Mouse (Mus musculus) MEL (cell line): ENCODE data around the gene Kcnk7. TPM values are rescaled to one million over a fixed set of nuclear protein-coding genes. Genes with fewer than 3 reads are reported as not detected.
A peak's percentile ranks its signal among the peaks of the same experiment; 100 is the strongest.

Experiments used
- DNase-seq: peaks from one replicate; pipeline ENCODE4 v3.0.0; 2011; ENCODE audit warnings: low read depth, low spot score
- H3K27ac ChIP-seq: 2 replicates; pipeline ENCODE4 v1.5.1; 2012; ENCODE audit warnings: low read depth, mild to moderate bottlenecking, control low read depth, low read length, moderate library complexity; ENCODE audit not compliant: control insufficient read depth
- H3K27me3 ChIP-seq, 2 experiments: fragments of 150-350 bp in 1 of 2; sonication (generic) in 1 of 2; 2 replicates each; pipeline ENCODE4 v1.6.1; 2012; ENCODE audit warnings: low read length in 2 of 2, mild to moderate bottlenecking in 2 of 2, improper control_type of control experiment in 1 of 2, moderate library complexity in 1 of 2; ENCODE audit not compliant: insufficient read depth in 2 of 2, control insufficient read depth in 1 of 2
- H3K36me3 ChIP-seq, 2 experiments: 2 replicates each; pipeline ENCODE4 v1.6.1; 2012 to 2014; ENCODE audit warnings: low read length in 2 of 2, improper control_type of control experiment in 1 of 2, inconsistent platforms in 1 of 2, mild to moderate bottlenecking in 1 of 2; ENCODE audit not compliant: insufficient read depth in 2 of 2, control insufficient read depth in 1 of 2
- H3K4me1 ChIP-seq, 2 experiments: fragments of 150-350 bp in 1 of 2; sonication (generic) in 1 of 2; 2 replicates each; pipeline ENCODE4 v1.6.1; 2012; ENCODE audit warnings: low read length in 2 of 2, improper control_type of control experiment in 1 of 2, mild to moderate bottlenecking in 1 of 2; ENCODE audit not compliant: insufficient read depth in 2 of 2, control insufficient read depth in 1 of 2
- H3K4me3 ChIP-seq, 2 experiments: fragments of 150-350 bp in 1 of 2; sonication (generic) in 1 of 2; 2 replicates each; pipeline ENCODE4 v1.5.1; 2012; ENCODE audit warnings: low read depth in 2 of 2, low read length in 2 of 2, mild to moderate bottlenecking in 2 of 2, moderate library complexity in 2 of 2, control low read depth in 1 of 2, improper control_type of control experiment in 1 of 2; ENCODE audit not compliant: control insufficient read depth in 1 of 2, insufficient read depth in 1 of 2
- H3K79me2 ChIP-seq: 2 replicates; pipeline ENCODE4 v1.6.1; 2012; ENCODE audit warnings: mild to moderate bottlenecking, low read length, moderate library complexity; ENCODE audit not compliant: control insufficient read depth, poor library complexity, insufficient read depth
- H3K9ac ChIP-seq: 2 replicates; pipeline ENCODE4 v1.6.1; 2012; ENCODE audit warnings: low read depth, mild to moderate bottlenecking, control low read depth, low read length, moderate library complexity; ENCODE audit not compliant: control insufficient read depth, poor library complexity, severe bottlenecking
- H3K9me3 ChIP-seq: fragments of 150-350 bp; sonication (generic); replicated peaks from 2 replicates; pipeline ENCODE4 v1.6.1; 2012; ENCODE audit warnings: mild to moderate bottlenecking, low read length, improper control_type of control experiment, moderate library complexity; ENCODE audit not compliant: insufficient read depth
- BHLHE40 ChIP-seq: IDR thresholded peaks from 2 replicates; pipeline ENCODE4 v1.6.1; 2012; ENCODE audit warnings: low read depth, mild to moderate bottlenecking, inconsistent platforms, low read length, improper control_type of control experiment, borderline replicate concordance
- CHD1 ChIP-seq: IDR thresholded peaks from 2 replicates; pipeline ENCODE4 v1.6.1; 2012; ENCODE audit warnings: low read depth, mild to moderate bottlenecking, inconsistent platforms, low read length, improper control_type of control experiment
- CHD2 ChIP-seq: IDR thresholded peaks from 2 replicates; pipeline ENCODE4 v1.6.1; 2011; ENCODE audit warnings: low read length, improper control_type of control experiment
- CTCF ChIP-seq, 3 experiments: IDR thresholded peaks in 2 of 3; conservative IDR thresholded peaks in 1 of 3; 2 replicates each; pipeline ENCODE4 v1.5.1; 2011 to 2012; ENCODE audit warnings: low read length in 3 of 3, low read depth in 2 of 3, mild to moderate bottlenecking in 2 of 3, improper control_type of control experiment in 1 of 3, inconsistent platforms in 1 of 3, mixed read lengths in 1 of 3, moderate library complexity in 1 of 3; ENCODE audit not compliant: control insufficient read depth in 1 of 3, insufficient read depth in 1 of 3, poor library complexity in 1 of 3, severe bottlenecking in 1 of 3
- E2F4 ChIP-seq: IDR thresholded peaks from 2 replicates; pipeline ENCODE4 v1.6.1; 2011; ENCODE audit warnings: low read depth, low read length, improper control_type of control experiment, borderline replicate concordance
- ELF1 ChIP-seq: IDR thresholded peaks from 2 replicates; pipeline ENCODE4 v1.6.1; 2014; ENCODE audit warnings: low read depth, mild to moderate bottlenecking, inconsistent platforms, low read length, improper control_type of control experiment, moderate library complexity
- EP300 ChIP-seq, 2 experiments: IDR thresholded peaks; 2 replicates each; pipeline ENCODE4 v1.6.1; 2011; ENCODE audit warnings: improper control_type of control experiment in 2 of 2, low read length in 2 of 2, low read depth in 1 of 2, mild to moderate bottlenecking in 1 of 2
- ETS1 ChIP-seq: IDR thresholded peaks from 2 replicates; pipeline ENCODE4 v1.6.1; 2012; ENCODE audit warnings: low read depth, mild to moderate bottlenecking, inconsistent platforms, low read length, improper control_type of control experiment, moderate library complexity
- GABPA ChIP-seq: IDR thresholded peaks from 2 replicates; pipeline ENCODE4 v1.6.1; 2012; ENCODE audit warnings: low read depth, mild to moderate bottlenecking, inconsistent platforms, low read length, improper control_type of control experiment, moderate library complexity
- GATA1 ChIP-seq: IDR thresholded peaks from 2 replicates; pipeline ENCODE4 v1.6.1; 2011; ENCODE audit warnings: low read depth, low read length, improper control_type of control experiment
- HCFC1 ChIP-seq: IDR thresholded peaks from 2 replicates; pipeline ENCODE4 v1.6.1; 2012; ENCODE audit warnings: low read depth, mild to moderate bottlenecking, inconsistent platforms, low read length, improper control_type of control experiment, moderate library complexity
- KAT2A ChIP-seq: conservative IDR thresholded peaks from 2 replicates; pipeline ENCODE4 v1.6.1; 2012; ENCODE audit warnings: low read depth, low read length, improper control_type of control experiment, inconsistent platforms
- MAFK ChIP-seq: IDR thresholded peaks from 2 replicates; pipeline ENCODE4 v1.6.1; 2011; ENCODE audit warnings: low read depth, mild to moderate bottlenecking, low read length, improper control_type of control experiment, borderline replicate concordance
- MAX ChIP-seq: IDR thresholded peaks from 2 replicates; pipeline ENCODE4 v1.6.1; 2011; ENCODE audit warnings: low read length, improper control_type of control experiment
- MAZ ChIP-seq: IDR thresholded peaks from 2 replicates; pipeline ENCODE4 v1.6.1; 2012; ENCODE audit warnings: low read depth, mild to moderate bottlenecking, inconsistent platforms, low read length, improper control_type of control experiment
- MEF2A ChIP-seq: IDR thresholded peaks from 2 replicates; pipeline ENCODE4 v1.6.1; 2014; ENCODE audit warnings: low read depth, mild to moderate bottlenecking, inconsistent platforms, low read length, improper control_type of control experiment; ENCODE audit not compliant: poor library complexity, insufficient replicate concordance, severe bottlenecking; ENCODE audit errors: extremely low read depth
- MXI1 ChIP-seq: IDR thresholded peaks from 2 replicates; pipeline ENCODE4 v1.6.1; 2011; ENCODE audit warnings: mild to moderate bottlenecking, low read depth, low read length, improper control_type of control experiment
- MYB ChIP-seq: IDR thresholded peaks from 2 replicates; pipeline ENCODE4 v1.6.1; 2011; ENCODE audit warnings: mild to moderate bottlenecking, low read depth, low read length, improper control_type of control experiment
- MYC ChIP-seq: IDR thresholded peaks from 2 replicates; pipeline ENCODE4 v1.6.1; 2011; ENCODE audit warnings: low read depth, mild to moderate bottlenecking, low read length, improper control_type of control experiment, moderate library complexity
- NELFE ChIP-seq: IDR thresholded peaks from 2 replicates; pipeline ENCODE4 v1.6.1; 2011; ENCODE audit warnings: low read depth, low read length, improper control_type of control experiment
- NRF1 ChIP-seq: IDR thresholded peaks from 2 replicates; pipeline ENCODE4 v1.6.1; 2014; ENCODE audit warnings: low read depth, mild to moderate bottlenecking, inconsistent platforms, low read length, improper control_type of control experiment, moderate library complexity; ENCODE audit not compliant: poor library complexity, insufficient read depth, severe bottlenecking
- POLR2A ChIP-seq, 2 experiments: IDR thresholded peaks; 2 replicates each; pipeline ENCODE4 v1.6.1; 2011 to 2012; ENCODE audit warnings: low read length in 2 of 2, mild to moderate bottlenecking in 2 of 2, control low read depth in 1 of 2, improper control_type of control experiment in 1 of 2, low read depth in 1 of 2, moderate library complexity in 1 of 2; ENCODE audit not compliant: control insufficient read depth in 1 of 2, insufficient read depth in 1 of 2, poor library complexity in 1 of 2
- POLR2AphosphoS2 ChIP-seq: IDR thresholded peaks from 2 replicates; pipeline ENCODE4 v1.6.1; 2011; ENCODE audit warnings: low read length, improper control_type of control experiment
- RAD21 ChIP-seq: IDR thresholded peaks from 2 replicates; pipeline ENCODE4 v1.6.1; 2011; ENCODE audit warnings: mild to moderate bottlenecking, low read depth, low read length, improper control_type of control experiment
- RCOR1 ChIP-seq: IDR thresholded peaks from 2 replicates; pipeline ENCODE4 v1.6.1; 2012; ENCODE audit warnings: low read depth, mild to moderate bottlenecking, inconsistent platforms, low read length, improper control_type of control experiment
- TAL1 ChIP-seq: IDR thresholded peaks from 2 replicates; pipeline ENCODE4 v1.6.1; 2012; ENCODE audit warnings: mild to moderate bottlenecking, inconsistent platforms, low read length, moderate library complexity, mixed read lengths
- TBP ChIP-seq: IDR thresholded peaks from 2 replicates; pipeline ENCODE4 v1.8.0; 2011; ENCODE audit warnings: low read depth, low read length, improper control_type of control experiment
- TCF12 ChIP-seq: IDR thresholded peaks from 2 replicates; pipeline ENCODE4 v1.6.1; 2014; ENCODE audit warnings: low read depth, mild to moderate bottlenecking, inconsistent platforms, low read length, improper control_type of control experiment, moderate library complexity
- UBTF ChIP-seq: IDR thresholded peaks from 2 replicates; pipeline ENCODE4 v1.6.1; 2012; ENCODE audit warnings: low read depth, mild to moderate bottlenecking, inconsistent platforms, low read length, improper control_type of control experiment, moderate library complexity, borderline replicate concordance; ENCODE audit not compliant: insufficient read depth
- USF1 ChIP-seq: IDR thresholded peaks from 2 replicates; pipeline ENCODE4 v1.6.1; 2014; ENCODE audit warnings: low read depth, mild to moderate bottlenecking, inconsistent platforms, low read length, improper control_type of control experiment, moderate library complexity
- USF2 ChIP-seq, 2 experiments: IDR thresholded peaks; 2 replicates each; pipeline ENCODE4 v1.6.1; 2011 to 2012; ENCODE audit warnings: improper control_type of control experiment in 2 of 2, low read length in 2 of 2, borderline replicate concordance in 1 of 2, inconsistent platforms in 1 of 2, low read depth in 1 of 2, mild to moderate bottlenecking in 1 of 2; ENCODE audit not compliant: insufficient read depth in 1 of 2
- ZC3H11A ChIP-seq: IDR thresholded peaks from 2 replicates; pipeline ENCODE4 v1.6.1; 2012; ENCODE audit warnings: low read depth, mild to moderate bottlenecking, inconsistent platforms, low read length, improper control_type of control experiment
- ZKSCAN1 ChIP-seq: IDR thresholded peaks from 2 replicates; pipeline ENCODE4 v1.6.1; 2012; ENCODE audit warnings: low read depth, mild to moderate bottlenecking, inconsistent platforms, low read length, improper control_type of control experiment, moderate library complexity
- ZMIZ1 ChIP-seq: IDR thresholded peaks from 2 replicates; pipeline ENCODE4 v1.6.1; 2012; ENCODE audit warnings: low read depth, mild to moderate bottlenecking, inconsistent platforms, low read length, improper control_type of control experiment, moderate library complexity
- ZNF384 ChIP-seq: IDR thresholded peaks from 2 replicates; pipeline ENCODE4 v1.6.1; 2012; ENCODE audit warnings: low read depth, mild to moderate bottlenecking, inconsistent platforms, low read length, improper control_type of control experiment
- polyA plus RNA-seq, 2 experiments: library from polyadenylated mRNA; stranded (reverse) in 1 of 2; unstranded in 1 of 2; fragments of >175 nt in 1 of 2; fragments of >200 nt in 1 of 2; gene quantifications; 2 replicates each; pipeline versions ENCODE4 v1.2.1 to v1.2.4; 2012; ENCODE audit warnings: low replicate concordance in 2 of 2, low read depth in 1 of 2; ENCODE audit not compliant: insufficient read length in 2 of 2, insufficient read depth in 1 of 2, missing spikeins in 1 of 2
- total RNA-seq: library from RNA; depleted of rRNA; stranded (reverse); fragments of 300-350 nt; gene quantifications from 2 replicates; pipeline ENCODE4 v1.2.3, GENCODE M21; 2012

Kcnk7 gene
- total and polyA plus RNA-seq, 3 experiments, result 0.23 to 0.60 TPM; not detected in 1

GRCm38 (mm10) chr19:5688200-5689087, 15.7 kb upstream of the Kcnk7 start, which contains the start of the genes Map3k11 and Pcnx3:
Gene Map3k11 (plus strand): TSS chr19:5688742.
Gene Pcnx3 (minus strand): TSS chr19:5688908.
- Histone ChIP-seq H3K9ac (peak within 1 kb of the TSS; percentile 91), H3K4me3 (peak within 1 kb of the TSS; percentile 89 to 99), H3K27me3 (no peaks in the 10 kb centered on the region), H3K9me3 (no peaks in the 10 kb centered on the region), H3K4me1 (peaks cover 2 to 24% of the 10 kb centered on the region in 2 experiments; a peak in 3 of 4 replicates), H3K36me3 (peaks cover 2 to 9% of the 10 kb centered on the region in 2 experiments; a peak in 2 of 4 replicates), H3K27ac (peak within 1 kb of the TSS; percentile 94), H3K79me2 (peaks cover 44% of the 10 kb centered on the region)
- peak; percentile 99 for DNase-seq
- no peak for TF ChIP-seq MEF2A
- no peak for TF ChIP-seq CTCF (IDR thresholded peaks at IDR 0.05 in 2 of 3, conservative IDR thresholded peaks at IDR 0.05 in 1 of 3; ENCODE audit: control insufficient read depth in 1 of 3, insufficient read depth in 1 of 3, low read depth in 2 of 3, low read length in 3 of 3, poor library complexity in 1 of 3, severe bottlenecking in 1 of 3)
- peak; percentile 72 for TF ChIP-seq MYB
- TF ChIP-seq ZMIZ1, result peak; percentile 68
- no peak for TF ChIP-seq USF2 (IDR thresholded peaks at IDR 0.05; ENCODE audit: borderline replicate concordance in 1 of 2, insufficient read depth in 1 of 2, low read depth in 1 of 2, low read length in 2 of 2)
- peak; percentile 86 for TF ChIP-seq NELFE
- peak; percentile 74 for TF ChIP-seq MXI1
- no peak for TF ChIP-seq UBTF
- no peak for TF ChIP-seq ZKSCAN1
- TF ChIP-seq RAD21, result no peak
- peak; percentile 59 for TF ChIP-seq MAX
- peak; percentile 85 for TF ChIP-seq KAT2A
- TF ChIP-seq CHD1, result no peak
- no peak for TF ChIP-seq MAZ
- peak; percentile 93 for TF ChIP-seq ELF1
- TF ChIP-seq BHLHE40, result no peak
- no peak for TF ChIP-seq ZNF384
- TF ChIP-seq POLR2AphosphoS2, result peak; percentile 49
- no peak for TF ChIP-seq MAFK
- TF ChIP-seq GATA1, result no peak
- TF ChIP-seq GABPA, result no peak
- peak; percentile 69 for TF ChIP-seq ETS1
- no peak for TF ChIP-seq TAL1
- TF ChIP-seq E2F4, result no peak; the same call in 1 of the 2 replicates
- TF ChIP-seq CHD2, result peak; percentile 67
- peak; percentile 9; the same call in 1 of the 2 replicates for TF ChIP-seq USF1
- 0 out of 2 replicates have a peak, but pooled peaks have one; percentile 6 for TF ChIP-seq TBP
- peak; percentile 92 for TF ChIP-seq NRF1
- peak; percentile 35; the same call in 1 of the 2 replicates for TF ChIP-seq TCF12
- peak; percentile 88 for TF ChIP-seq HCFC1
- TF ChIP-seq POLR2A (IDR thresholded peaks at IDR 0.05; ENCODE audit: control insufficient read depth in 1 of 2, insufficient read depth in 1 of 2, low read depth in 1 of 2, low read length in 2 of 2, poor library complexity in 1 of 2), result peak; percentile 63 to 73; a peak in 3 of 4 replicates
- no peak for TF ChIP-seq RCOR1
- no peak for TF ChIP-seq ZC3H11A
- peak; percentile 56; the same call in 1 of the 2 replicates for TF ChIP-seq MYC
- no peak for TF ChIP-seq EP300 (IDR thresholded peaks at IDR 0.05; ENCODE audit: low read depth in 1 of 2, low read length in 2 of 2)
